Mouse (Mus musculus) right cerebral cortex, postnatal 14 days (tissue): ENCODE results near the gene Rtl4.

Experiments used
- DNase-seq: peaks from one replicate; pipeline ENCODE4 v3.0.0; 2022

The Rtl4 gene

DNA sequence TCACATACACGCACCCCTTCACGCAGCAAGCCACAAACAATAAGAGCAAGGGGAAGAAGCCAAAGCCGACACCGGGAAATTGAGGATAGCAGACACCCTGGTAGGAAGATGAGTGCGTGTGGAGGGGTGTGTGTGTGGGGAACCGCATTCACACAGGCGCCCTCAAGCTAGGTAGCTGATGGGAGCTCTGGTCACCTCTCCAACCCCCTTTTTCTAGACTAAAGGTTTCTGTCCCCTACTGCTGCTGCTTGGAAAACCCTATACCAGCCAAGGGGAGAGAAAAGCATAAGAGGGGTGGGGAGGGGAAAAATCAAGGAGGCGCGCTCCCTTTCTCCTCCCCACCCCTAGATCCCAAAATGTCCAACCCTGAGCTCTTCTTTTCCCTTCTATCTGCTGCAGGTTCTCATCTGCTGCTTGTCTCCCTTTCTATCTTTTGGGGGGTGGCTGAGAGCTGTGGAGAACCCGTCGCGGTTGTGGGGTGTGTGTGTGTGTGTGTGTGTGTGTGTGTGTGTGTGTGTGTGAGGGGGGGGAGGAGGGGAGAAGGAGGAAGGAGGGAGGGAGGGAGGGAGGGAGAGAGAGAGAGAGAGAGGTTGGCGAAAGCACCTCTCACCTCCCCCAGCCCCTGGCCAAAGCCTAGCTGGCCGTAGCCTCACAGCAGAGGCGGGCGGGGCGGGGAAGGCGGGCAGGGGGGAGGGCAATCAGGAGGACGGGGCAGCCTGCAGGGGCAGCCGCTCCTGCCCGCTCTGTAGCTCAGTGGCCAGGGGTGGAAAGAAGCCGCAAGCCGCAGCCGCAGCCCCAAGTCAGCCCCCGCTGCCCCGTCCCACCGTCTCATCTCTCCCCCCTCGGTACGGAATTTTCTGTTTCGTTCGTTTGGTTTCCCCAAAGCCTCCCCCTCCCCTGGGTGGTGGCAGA is at the start of gene Rtl4:
Gene Rtl4 (plus strand): TSS at position 701 of the 912 bp plus-strand sequence.
- peak; percentile 8 for DNase-seq

DNA sequence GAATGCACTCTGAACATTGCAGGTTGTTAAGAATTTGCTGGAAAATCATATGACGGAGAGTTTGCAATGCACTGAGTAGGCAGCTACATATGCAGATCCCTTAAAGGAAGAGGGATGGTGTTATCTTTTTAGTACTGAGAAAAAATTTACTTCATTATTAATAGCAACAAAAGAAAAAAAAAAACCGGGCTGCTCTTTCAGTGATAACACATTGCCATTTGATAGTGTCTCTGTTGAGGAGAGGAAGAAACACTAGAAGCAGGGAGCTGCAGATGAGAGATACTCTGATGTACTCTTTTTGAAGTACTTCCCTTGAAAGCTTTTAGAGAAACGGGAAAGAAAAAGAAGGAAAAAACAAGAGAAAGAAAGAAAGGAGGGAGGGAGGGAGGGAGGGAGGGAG is 44.0 kb upstream of the Rtl4 start:
- DNase-seq: no peak

DNA sequence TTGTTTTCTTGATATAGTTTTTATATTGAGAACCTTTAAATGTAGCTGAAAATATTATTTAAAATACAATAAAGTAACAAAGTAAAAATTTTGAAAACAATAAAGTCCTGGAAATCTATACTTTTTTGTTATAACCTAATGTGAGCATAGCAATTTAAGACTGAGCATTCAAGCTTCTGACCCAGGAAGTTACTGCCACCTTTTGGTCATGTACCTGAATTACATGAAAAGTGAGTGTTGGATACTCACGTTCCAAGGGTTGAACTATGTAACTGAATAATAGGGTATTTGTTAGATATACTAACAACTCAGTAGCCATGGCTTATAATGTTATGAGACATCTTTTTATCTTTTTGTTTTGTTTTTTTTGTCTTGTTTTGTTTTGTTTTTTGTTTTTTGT is 43.3 kb upstream of the Rtl4 start:
- DNase-seq: no peak

DNA sequence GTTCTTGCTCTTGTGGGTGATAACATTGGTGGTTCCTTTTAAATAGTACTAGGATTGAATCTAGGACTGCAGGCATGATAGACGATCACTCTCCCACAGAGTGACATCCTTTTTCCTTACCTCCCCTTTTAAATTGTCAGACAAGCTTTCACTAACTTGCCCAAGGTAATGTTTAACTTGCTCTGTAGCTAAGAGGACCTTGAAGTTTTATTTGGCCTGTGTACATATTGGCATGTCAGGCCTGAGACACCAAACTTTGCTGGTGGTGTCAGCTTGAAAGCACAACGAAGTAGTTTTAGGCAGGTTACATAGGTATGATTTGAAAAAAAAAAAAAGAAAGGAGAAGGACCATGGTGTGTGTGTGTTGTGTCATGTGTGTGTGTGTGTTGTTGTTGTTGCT is 36.5 kb upstream of the Rtl4 start:
- no peak for DNase-seq

DNA sequence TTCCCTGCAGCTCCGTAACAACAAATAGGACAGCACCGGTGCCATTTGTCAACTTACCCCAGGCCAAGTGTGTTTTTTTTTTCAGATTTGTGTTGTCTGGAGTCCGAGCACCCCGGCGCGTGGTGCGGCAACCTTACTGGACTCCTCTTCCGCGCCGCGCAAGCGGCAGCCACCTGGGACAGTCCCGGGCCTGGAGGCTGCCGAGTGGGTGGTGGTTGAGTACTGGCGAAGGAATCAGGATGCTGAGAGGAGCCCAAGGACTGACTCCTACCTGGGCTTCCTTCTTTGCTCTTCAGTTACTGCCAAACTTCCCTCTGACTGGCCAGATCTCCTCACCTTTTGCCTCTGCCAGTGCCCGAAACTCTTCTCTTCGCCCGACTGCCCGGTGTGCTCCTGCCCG is 965 bp upstream of the Rtl4 start:
- DNase-seq: peak; percentile 4

DNA sequence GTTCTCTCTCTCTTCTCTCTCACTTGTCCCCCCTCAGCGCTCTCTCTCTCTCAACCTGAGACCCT is 733 bp upstream of the Rtl4 start, which contains the start of gene Trpc5:
Gene Trpc5 (minus strand): TSS at position 39 of the 65 bp plus-strand sequence.
- DNase-seq: no peak

DNA sequence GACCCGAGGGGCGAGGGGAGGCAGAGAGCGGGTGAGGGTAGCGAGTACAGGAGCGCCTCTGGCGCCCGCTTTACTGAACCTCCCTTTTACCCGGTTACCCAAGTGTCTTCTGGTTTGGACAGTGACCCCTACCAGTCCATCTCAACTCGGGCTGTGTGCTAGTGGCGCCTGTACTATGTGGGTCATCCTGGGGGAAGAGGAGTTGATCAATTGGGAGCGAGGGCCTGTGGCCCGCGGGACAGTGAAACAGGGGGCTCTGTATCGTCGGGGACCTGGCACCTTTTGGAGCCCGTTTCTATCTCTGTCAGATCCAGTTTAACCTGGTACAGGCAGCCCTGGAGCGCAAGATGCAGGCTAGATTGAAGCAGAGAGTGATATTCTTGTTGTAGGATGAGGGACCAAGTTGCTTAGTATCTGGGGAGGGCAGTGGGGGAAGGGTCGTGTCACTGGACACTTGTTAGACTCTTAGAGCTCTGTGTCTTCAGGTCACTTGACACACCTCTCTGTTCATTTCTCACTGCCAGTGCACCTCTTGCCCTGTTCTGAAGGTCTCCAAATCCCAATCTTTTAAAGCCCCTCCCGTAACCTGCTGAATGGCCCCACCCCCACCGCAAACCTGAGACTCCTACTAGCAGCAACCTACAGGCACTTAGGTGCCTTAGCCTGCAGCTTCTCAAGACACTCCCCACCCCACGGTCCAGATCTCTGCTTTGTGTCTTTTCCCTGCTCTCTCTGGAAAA is 582 bp downstream of the Rtl4 start:
- DNase-seq: peak; percentile 6

DNA sequence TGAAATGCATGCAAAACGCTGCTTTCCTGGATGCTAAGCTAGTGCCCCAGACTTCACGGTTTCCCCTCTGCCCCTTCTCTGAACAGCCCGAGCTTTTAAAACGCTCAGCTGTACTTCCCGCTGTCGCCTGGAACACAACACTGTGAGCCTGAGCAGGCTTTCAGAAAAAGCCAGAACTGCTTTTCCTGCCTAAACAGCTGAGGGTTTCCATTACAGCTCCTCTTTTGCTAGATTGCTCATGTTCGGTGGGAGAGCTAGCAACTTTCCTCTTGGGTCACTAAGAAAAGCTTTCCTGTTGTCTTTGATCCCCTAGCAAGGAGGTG is 1.1 kb downstream of the Rtl4 start:
- DNase-seq: peak; percentile 4

DNA sequence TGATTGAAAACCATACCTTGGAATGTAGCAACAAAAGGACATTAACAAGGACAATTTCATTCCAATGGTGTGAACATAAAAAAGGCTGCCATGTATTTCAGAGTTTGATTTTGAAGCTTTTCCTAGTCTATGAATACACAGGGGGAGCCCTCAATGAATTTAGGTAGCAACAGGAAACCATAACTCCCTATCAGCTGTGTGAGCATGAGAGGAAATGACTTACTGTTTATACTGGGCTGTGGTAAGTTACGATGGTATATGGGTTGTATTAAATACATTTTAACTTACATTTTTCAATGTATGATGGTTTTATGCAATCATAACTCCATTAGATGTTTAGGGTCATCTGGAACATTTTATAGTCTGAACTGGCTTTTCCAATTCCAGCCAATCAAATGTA is 27.6 kb downstream of the Rtl4 start:
- DNase-seq: no peak

DNA sequence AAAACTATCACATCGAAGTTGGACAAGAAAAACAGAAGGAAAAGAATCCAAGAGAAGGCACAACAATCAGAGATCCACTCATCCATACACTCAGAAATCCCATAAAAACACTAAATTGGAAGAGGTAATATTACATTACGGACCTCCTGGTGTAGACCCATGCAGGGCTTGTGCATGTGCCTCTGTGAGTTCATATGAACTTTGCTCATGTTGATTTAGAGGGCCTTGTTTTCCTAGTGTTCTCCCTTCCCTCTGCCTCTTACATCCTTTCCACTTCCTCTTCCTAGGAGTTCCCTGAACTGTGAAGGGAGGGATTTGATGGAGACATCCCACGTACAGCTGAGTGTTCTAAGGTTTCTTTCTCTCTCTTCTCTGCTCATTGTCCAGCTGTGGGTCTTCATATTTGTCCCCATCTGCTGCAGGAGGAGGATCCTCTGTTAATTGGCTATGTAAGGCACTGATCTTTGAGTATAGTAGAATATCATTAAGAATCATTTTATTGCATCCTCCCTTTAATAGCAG is 58.9 kb downstream of the Rtl4 start:
- no peak for DNase-seq

DNA sequence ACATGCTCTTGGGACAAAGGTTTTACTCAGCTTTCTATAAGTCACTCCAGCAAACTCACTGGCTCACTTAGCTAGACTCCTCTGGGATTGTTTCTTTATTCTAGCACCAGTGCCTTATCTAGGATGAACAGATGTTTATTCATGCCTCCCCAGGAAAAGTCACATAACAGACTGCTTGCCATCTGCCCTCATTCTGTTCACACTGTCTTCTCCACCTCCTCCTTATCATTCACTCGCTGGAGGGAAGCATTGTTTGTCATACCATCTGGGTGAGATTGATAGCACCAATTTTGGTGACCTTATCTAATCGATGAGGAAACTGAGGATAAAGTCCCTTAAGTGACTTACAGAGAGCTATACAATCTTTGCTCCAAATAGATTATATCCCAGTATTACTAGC is 298.3 kb downstream of the Rtl4 start:
- no peak for DNase-seq

DNA sequence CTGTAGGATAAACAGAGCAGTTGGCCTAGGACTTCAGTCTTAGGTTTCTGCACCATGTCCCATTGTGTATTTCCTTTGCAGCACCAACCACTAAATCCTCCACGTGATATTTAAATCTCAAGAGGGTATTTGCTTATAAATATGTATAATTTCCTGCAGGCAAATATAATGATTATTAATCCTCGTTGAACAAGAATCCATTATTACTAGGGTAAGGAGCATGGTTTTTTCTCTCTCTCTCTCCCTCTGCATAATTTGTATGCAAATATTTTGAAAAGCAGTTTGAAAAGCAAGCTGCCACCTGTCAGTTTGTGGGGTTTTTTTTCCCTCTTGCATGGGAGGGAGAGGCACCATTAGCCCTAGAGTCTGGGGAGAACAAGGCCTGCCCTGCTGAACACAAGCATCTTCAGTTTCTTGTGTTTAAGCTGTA is 376.8 kb downstream of the Rtl4 start:
- DNase-seq: no peak

DNA sequence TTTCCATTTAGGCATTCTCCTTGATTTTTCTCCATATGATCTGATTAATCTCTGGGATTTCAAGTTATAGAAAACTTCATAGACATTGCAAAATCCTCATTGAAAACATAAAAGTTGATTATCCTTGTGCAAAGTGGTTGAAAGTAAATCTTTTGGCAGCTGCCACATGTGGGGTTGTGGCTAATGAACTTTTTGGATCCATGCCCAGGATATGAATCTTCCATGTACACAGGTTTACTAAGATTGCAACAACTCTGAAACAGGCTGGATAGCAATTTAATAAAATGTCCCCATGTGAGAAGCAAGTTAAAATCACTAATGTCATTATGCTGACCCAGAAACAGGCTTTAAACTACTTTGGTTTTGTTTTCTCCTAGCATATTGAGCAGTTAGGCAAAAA is 401.1 kb downstream of the Rtl4 start:
- DNase-seq: no peak

DNA sequence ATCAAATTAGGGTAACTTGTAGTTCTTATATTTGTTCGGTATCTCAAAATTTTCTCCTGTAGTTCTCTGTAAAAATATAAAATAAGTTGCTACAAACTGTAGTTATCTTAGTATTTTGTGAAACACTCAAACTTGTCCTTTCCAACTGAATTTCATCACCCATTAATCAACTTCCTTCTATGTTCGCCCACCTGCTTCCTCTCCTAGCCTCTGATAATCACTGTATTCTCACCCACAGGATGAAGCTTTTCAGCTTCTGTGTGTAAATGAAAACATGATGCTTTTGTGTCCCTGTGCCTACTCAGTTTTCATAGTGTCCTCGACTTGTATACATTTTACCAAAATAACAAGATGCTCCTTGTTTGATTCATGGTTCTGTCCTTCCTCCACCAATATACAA is 401.7 kb downstream of the Rtl4 start:
- no peak for DNase-seq

DNA sequence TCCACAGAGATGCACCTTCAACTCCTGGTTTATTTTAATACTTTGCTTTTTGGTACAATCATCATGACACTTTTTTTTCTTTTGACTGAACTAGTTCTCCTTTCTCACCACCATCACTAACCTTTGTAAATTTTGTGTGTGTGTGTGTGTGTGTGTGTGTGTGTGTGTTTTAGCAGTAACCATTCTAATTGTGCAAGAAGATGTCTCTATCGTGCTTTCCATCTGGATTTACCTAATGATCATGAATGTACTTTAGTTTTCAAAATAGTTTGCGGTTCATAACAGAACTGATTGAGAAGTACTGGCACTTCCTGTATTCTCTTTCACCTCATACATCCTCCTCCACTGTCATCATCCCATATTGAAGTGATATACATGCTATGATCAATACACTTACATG is 402.3 kb downstream of the Rtl4 start:
- DNase-seq: no peak
